Mouse (Mus musculus) small intestine, adult 2 months (tissue): ENCODE measurements around the gene Rab14.

Source experiments
- CTCF ChIP-seq: fragments of 200-500 bp; IDR thresholded peaks from 2 replicates; pipeline ENCODE4 v1.5.1; 2012; ENCODE audit warnings: low read depth, mild to moderate bottlenecking, control low read depth, inconsistent platforms, low read length, moderate library complexity, mixed read lengths; ENCODE audit not compliant: insufficient replicate concordance, insufficient read length; ENCODE audit errors: extremely low read depth
- POLR2A ChIP-seq: fragments of 200-500 bp; IDR thresholded peaks from 2 replicates; pipeline ENCODE4 v1.6.1; 2012; ENCODE audit warnings: low read depth, mild to moderate bottlenecking, control low read depth, inconsistent platforms, low read length, moderate library complexity

GRCm38 (mm10) chr2:35166816-35167215 lies 34.1 kb downstream of the Rab14 start:
- TF ChIP-seq CTCF: no peak
- TF ChIP-seq POLR2A: no peak
